Mouse (Mus musculus): ENCODE measurements at regions not wholly inside any gene's neighbourhood (a gene's known extent, or its start where the extent isn't known, plus 50 kb on each side); places are given as distances from the start of the nearest gene placed in this dataset.

GRCm38 (mm10) chr5:53357086-53357608 is 90.3 kb downstream of the Smim20 start:
- Histone ChIP-seq H3K9me3 (replicated peaks; ENCODE audit: control insufficient read depth, low read length) (no peaks in the 10 kb centered on the region), H3K27me3 (ENCODE audit: control insufficient read depth, insufficient read depth, low read length) (no peaks in the 10 kb centered on the region), H3K36me3 (ENCODE audit: control insufficient read depth, insufficient read depth) (no peaks in the 10 kb centered on the region), H3K4me1 (ENCODE audit: control insufficient read depth, insufficient read depth, low read length) (no peaks in the 10 kb centered on the region; the same call in 1 of the 2 replicates), H3K9ac (ENCODE audit: low read length) (no peak overlapping the region), H3K4me2 (ENCODE audit: low read depth, low read length) (no peak overlapping the region), H3K27ac (ENCODE audit: low read length) (no peak overlapping the region), H3K4me3 (ENCODE audit: low read length) (no peak overlapping the region)
- no peak for ATAC-seq (replicated peaks; ENCODE audit: extremely low read depth, insufficient read depth, low FRiP score)
- 53% methylated on average over 7 of the region's 7 CpGs for WGBS

DNA sequence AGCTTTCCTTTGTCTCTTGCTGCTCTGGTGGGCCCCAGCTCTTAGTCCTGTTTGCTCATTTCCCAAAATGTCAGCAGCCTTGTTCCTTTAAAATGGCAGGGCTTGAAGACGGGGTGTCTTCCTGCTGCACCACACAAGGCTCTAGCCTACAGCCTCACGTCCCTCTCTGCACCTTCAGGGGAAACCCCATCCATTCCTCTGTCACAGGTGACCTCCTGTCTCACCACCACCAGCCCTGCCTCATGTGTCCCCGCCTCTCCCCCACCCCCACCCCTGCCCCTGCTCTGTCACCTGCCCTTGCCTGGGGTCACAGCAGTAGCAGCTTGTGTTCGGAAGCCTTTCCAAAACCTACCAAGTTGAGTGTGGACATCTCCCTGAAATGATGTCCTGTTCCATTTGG is 91.3 kb downstream of the Smim20 start:
- no peaks in the 10 kb centered on the region for H3K4me1 ChIP-seq (ENCODE audit: control insufficient read depth, insufficient read depth, low read length)
- H3K27me3 ChIP-seq (ENCODE audit: control insufficient read depth, insufficient read depth, low read length): no peaks in the 10 kb centered on the region; the same call in 1 of the 2 replicates
- H3K27ac ChIP-seq (ENCODE audit: low read length): no peak overlapping the region
- WGBS: 63% methylated on average over 4 of the region's 4 CpGs
- no peak overlapping the region for H3K9ac ChIP-seq (ENCODE audit: low read length)
- no peaks in the 10 kb centered on the region for H3K9me3 ChIP-seq (replicated peaks; ENCODE audit: control insufficient read depth, low read length)
- no peak overlapping the region for H3K4me2 ChIP-seq (ENCODE audit: low read depth, low read length)
- no peaks in the 10 kb centered on the region for H3K36me3 ChIP-seq (ENCODE audit: control insufficient read depth, insufficient read depth)
- ATAC-seq (replicated peaks; ENCODE audit: extremely low read depth, insufficient read depth, low FRiP score): no peak
- H3K4me3 ChIP-seq (ENCODE audit: low read length): no peak overlapping the region

DNA sequence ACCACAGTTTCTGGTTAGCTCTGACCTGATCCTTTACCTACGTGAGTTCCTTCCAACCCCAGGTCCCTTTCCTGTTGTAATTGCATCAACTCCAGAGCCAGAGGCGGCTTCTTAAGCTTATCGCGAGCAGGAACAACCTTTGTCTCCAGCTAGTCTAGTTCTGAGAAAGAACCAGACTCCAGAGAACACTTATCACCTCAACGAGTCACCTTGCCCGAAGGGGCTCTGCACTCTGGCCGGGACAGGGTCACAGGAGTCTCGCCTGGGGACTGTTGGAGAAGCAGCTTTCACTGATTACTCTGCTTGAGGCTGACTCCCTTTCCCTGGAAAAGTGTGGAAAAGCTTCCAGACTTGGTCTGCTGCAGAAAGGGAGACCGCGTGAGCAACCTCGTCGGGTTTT is 93.0 kb downstream of the Smim20 start:
- Histone ChIP-seq H3K9ac (ENCODE audit: low read length) (no peak overlapping the region), H3K27me3 (ENCODE audit: control insufficient read depth, insufficient read depth, low read length) (no peaks in the 10 kb centered on the region; the same call in 1 of the 2 replicates), H3K4me1 (ENCODE audit: control insufficient read depth, insufficient read depth, low read length) (no peaks in the 10 kb centered on the region), H3K27ac (ENCODE audit: low read length) (no peak overlapping the region), H3K36me3 (ENCODE audit: control insufficient read depth, insufficient read depth) (no peaks in the 10 kb centered on the region), H3K4me2 (ENCODE audit: low read depth, low read length) (no peak overlapping the region), H3K4me3 (ENCODE audit: low read length) (no peak overlapping the region), H3K9me3 (replicated peaks; ENCODE audit: control insufficient read depth, low read length) (no peaks in the 10 kb centered on the region)
- ATAC-seq (replicated peaks; ENCODE audit: extremely low read depth, insufficient read depth, low FRiP score): no peak
- 63% methylated on average over 12 of the region's 12 CpGs for WGBS

- no peak overlapping the region for H3K4me2 ChIP-seq (ENCODE audit: low read depth, low read length)
Observed at GRCm38 (mm10) chr5:53361295-53361694, 94.4 kb downstream of the Smim20 start.

DNA sequence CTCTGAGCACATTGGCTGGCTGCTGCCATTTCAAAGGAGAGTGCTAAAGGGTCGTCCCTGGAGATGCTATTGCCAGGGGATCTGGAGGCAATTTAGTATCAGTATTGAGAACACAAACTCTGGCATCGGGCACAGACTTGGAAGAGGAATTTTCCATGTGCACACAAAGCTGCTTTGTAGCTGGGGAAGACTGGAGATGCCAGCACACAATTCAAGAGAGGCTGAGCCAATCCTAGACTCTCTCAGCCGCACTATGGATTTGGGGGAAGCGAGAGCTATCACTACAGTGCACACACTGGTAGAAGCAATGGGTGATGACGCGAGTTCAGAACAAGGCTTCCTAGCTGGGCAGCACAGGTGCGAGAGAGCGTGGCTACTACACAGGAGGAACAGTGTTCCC is 97.0 kb downstream of the Smim20 start:
- WGBS: 78% methylated on average over 8 of the region's 8 CpGs
- no peak overlapping the region for H3K27ac ChIP-seq (ENCODE audit: low read length)
- no peak overlapping the region for H3K4me3 ChIP-seq (ENCODE audit: low read length)
- no peak overlapping the region for H3K4me2 ChIP-seq (ENCODE audit: low read depth, low read length)
- H3K27me3 ChIP-seq (ENCODE audit: control insufficient read depth, insufficient read depth, low read length): no peaks in the 10 kb centered on the region; the same call in none of the 2 replicates
- no peaks in the 10 kb centered on the region for H3K4me1 ChIP-seq (ENCODE audit: control insufficient read depth, insufficient read depth, low read length)
- no peaks in the 10 kb centered on the region for H3K36me3 ChIP-seq (ENCODE audit: control insufficient read depth, insufficient read depth)
- ATAC-seq (replicated peaks; ENCODE audit: extremely low read depth, insufficient read depth, low FRiP score): no peak
- H3K9me3 ChIP-seq (replicated peaks; ENCODE audit: control insufficient read depth, low read length): no peaks in the 10 kb centered on the region
- no peak overlapping the region for H3K9ac ChIP-seq (ENCODE audit: low read length)

More at GRCm38 (mm10) chr5:53361295-53361694, 94.4 kb downstream of the Smim20 start:
- Histone ChIP-seq H3K4me1 (ENCODE audit: control insufficient read depth, insufficient read depth, low read length) (no peaks in the 10 kb centered on the region), H3K27ac (ENCODE audit: low read length) (no peak overlapping the region), H3K27me3 (ENCODE audit: control insufficient read depth, insufficient read depth, low read length) (no peaks in the 10 kb centered on the region; the same call in none of the 2 replicates), H3K9me3 (replicated peaks; ENCODE audit: control insufficient read depth, low read length) (no peaks in the 10 kb centered on the region), H3K36me3 (ENCODE audit: control insufficient read depth, insufficient read depth) (no peaks in the 10 kb centered on the region), H3K4me3 (ENCODE audit: low read length) (no peak overlapping the region), H3K9ac (ENCODE audit: low read length) (no peak overlapping the region)
- ATAC-seq (replicated peaks; ENCODE audit: extremely low read depth, insufficient read depth, low FRiP score): no peak
- 70% methylated on average over 6 of the region's 6 CpGs for WGBS

DNA sequence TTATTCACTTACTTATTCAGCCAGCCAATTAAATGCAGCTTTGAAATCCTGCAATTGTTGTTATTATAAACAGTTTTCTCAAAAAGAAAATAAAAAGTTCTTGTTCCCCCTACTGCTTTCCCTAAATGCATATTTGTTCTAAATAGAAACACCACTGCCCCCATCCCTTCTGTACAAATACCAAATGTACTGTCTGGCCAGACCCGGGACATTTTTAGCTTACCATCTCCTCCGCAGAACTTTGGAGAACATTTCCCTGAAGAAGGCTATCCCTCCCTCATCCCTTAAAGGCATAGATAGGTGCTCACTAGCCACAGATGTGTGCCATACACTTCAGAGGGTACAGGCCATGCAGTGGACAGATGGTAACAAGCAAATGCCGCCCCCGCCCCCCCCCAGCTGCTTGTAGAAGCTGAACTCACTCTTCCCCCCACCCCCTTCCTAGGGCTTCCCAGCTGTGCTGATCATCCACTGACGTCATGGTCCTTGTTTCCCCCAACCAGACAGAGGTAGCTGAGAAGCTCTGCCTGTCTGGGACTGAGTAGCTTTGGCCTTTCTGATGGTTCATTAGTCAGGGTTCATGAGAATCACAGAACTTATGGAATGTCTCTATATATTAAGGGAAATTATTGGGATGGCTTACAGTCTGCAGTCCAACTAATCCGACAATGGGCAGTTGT is 98.9 kb upstream of the Rbpj start:
- Histone ChIP-seq H3K36me3 (ENCODE audit: control insufficient read depth, insufficient read depth) (no peaks in the 10 kb centered on the region), H3K27me3 (ENCODE audit: control insufficient read depth, insufficient read depth, low read length) (no peaks in the 10 kb centered on the region; the same call in none of the 2 replicates), H3K4me2 (ENCODE audit: low read depth, low read length) (no peak overlapping the region), H3K4me3 (ENCODE audit: low read length) (no peak overlapping the region), H3K9me3 (replicated peaks; ENCODE audit: control insufficient read depth, low read length) (0 out of 2 replicates have a peak, but pooled peaks cover 3% of the 10 kb centered on the region), H3K27ac (ENCODE audit: low read length) (no peak overlapping the region), H3K9ac (ENCODE audit: low read length) (no peak overlapping the region), H3K4me1 (ENCODE audit: control insufficient read depth, insufficient read depth, low read length) (no peaks in the 10 kb centered on the region)
- ATAC-seq (replicated peaks; ENCODE audit: extremely low read depth, insufficient read depth, low FRiP score): no peak
- WGBS: 61% methylated on average over 6 of the region's 6 CpGs

DNA sequence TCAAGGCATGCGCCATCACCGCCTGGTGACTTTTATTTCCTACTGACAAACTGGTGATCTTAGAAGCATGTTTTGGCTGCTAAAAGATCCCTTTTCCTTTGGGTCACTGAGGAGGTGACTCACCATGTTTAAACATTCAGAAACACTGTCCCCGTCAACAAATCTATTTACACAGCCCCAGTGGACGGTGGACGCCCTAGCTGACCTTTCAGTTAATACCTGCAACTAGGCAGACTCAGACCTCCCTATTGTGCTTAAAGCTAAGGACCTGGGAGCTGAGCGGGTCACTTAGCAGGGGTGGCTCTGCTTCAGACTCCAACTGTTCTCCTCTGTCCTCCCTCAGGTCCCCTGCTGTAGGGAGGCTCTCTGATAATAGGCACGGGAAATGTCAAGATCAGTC is 95.7 kb upstream of the Rbpj start:
- Histone ChIP-seq H3K4me2 (ENCODE audit: low read depth, low read length) (no peak overlapping the region), H3K9me3 (replicated peaks; ENCODE audit: control insufficient read depth, low read length) (0 out of 2 replicates have a peak, but pooled peaks cover 3% of the 10 kb centered on the region), H3K36me3 (ENCODE audit: control insufficient read depth, insufficient read depth) (no peaks in the 10 kb centered on the region), H3K4me1 (ENCODE audit: control insufficient read depth, insufficient read depth, low read length) (no peaks in the 10 kb centered on the region), H3K27me3 (ENCODE audit: control insufficient read depth, insufficient read depth, low read length) (no peaks in the 10 kb centered on the region), H3K9ac (ENCODE audit: low read length) (no peak overlapping the region), H3K27ac (ENCODE audit: low read length) (no peak overlapping the region), H3K4me3 (ENCODE audit: low read length) (no peak overlapping the region)
- no peak for ATAC-seq (replicated peaks; ENCODE audit: extremely low read depth, insufficient read depth, low FRiP score)
- WGBS: 80% methylated on average over 7 of the region's 7 CpGs

DNA sequence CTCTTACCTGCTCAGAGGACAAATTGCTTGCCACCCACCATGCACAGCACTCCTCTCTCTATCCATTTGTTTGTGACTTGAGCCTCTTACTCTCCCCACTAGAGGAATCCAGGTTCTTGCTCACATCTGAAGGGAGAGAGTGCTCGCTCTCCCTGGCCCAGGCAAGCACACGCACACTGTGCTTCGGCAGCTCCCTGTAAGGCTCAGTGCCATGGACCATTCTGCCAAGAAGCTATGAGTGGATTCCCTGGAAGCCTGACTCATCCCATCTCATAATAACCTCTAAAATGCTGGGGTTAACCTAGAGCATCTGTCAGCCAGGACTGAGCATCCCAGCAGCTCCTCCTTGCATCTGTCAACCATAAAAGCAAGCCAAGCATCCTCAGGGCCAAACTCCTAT is 94.3 kb upstream of the Rbpj start:
- Histone ChIP-seq H3K27me3 (ENCODE audit: control insufficient read depth, insufficient read depth, low read length) (no peaks in the 10 kb centered on the region), H3K4me1 (ENCODE audit: control insufficient read depth, insufficient read depth, low read length) (no peaks in the 10 kb centered on the region), H3K4me2 (ENCODE audit: low read depth, low read length) (no peak overlapping the region), H3K27ac (ENCODE audit: low read length) (no peak overlapping the region), H3K9ac (ENCODE audit: low read length) (no peak overlapping the region), H3K9me3 (replicated peaks; ENCODE audit: control insufficient read depth, low read length) (0 out of 2 replicates have a peak, but pooled peaks cover 3% of the 10 kb centered on the region), H3K36me3 (ENCODE audit: control insufficient read depth, insufficient read depth) (no peaks in the 10 kb centered on the region), H3K4me3 (ENCODE audit: low read length) (no peak overlapping the region)
- no peak for ATAC-seq (replicated peaks; ENCODE audit: extremely low read depth, insufficient read depth, low FRiP score)
- 66% methylated on average over 3 of the region's 3 CpGs for WGBS

DNA sequence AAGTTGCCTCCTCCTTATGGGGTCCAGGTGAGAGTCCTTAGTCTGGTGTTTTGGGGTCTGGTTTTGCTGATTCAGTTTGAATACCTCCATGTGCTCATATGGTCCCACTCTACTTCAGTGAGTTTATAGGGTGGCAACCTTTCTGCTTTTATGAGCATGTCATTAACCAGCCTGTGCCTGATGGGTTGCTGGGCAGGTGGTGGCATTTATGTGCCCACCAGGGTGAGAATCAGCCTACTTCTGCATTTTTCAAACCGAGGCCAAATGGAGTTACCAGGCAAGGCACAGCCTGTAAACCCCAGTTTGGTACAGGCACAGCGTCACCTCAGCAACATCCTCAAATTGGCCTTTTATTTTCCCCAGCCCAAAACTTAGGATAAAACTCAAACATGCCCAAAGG is 92.6 kb upstream of the Rbpj start:
- WGBS: 82% methylated on average over 2 of the region's 2 CpGs
- Histone ChIP-seq H3K36me3 (ENCODE audit: control insufficient read depth, insufficient read depth) (no peaks in the 10 kb centered on the region), H3K9ac (ENCODE audit: low read length) (no peak overlapping the region), H3K27me3 (ENCODE audit: control insufficient read depth, insufficient read depth, low read length) (no peaks in the 10 kb centered on the region), H3K4me3 (ENCODE audit: low read length) (no peak overlapping the region), H3K9me3 (replicated peaks; ENCODE audit: control insufficient read depth, low read length) (0 out of 2 replicates have a peak, but pooled peaks cover 3% of the 10 kb centered on the region), H3K4me2 (ENCODE audit: low read depth, low read length) (no peak overlapping the region), H3K4me1 (ENCODE audit: control insufficient read depth, insufficient read depth, low read length) (no peaks in the 10 kb centered on the region), H3K27ac (ENCODE audit: low read length) (no peak overlapping the region)
- no peak for ATAC-seq (replicated peaks; ENCODE audit: extremely low read depth, insufficient read depth, low FRiP score)

All from heart, embryonic 16.5 days (tissue).